Mouse (Mus musculus) central nervous system, embryonic 11.5 days (tissue): ENCODE measurements around the gene Tmem30b. TPM values are rescaled to one million over a fixed set of nuclear protein-coding genes. Genes with fewer than 3 reads are reported as not detected.

Experiments
- polyA plus RNA-seq: library from polyadenylated mRNA; depleted of rRNA; stranded (reverse); fragments of >200 nt; gene quantifications from 2 replicates; pipeline ENCODE4 v1.2.3, GENCODE M21; 2012; rRNA removed

Tmem30b gene
- 0.89 and 3.3 TPM in 2 replicates for polyA plus RNA-seq

GRCm38 (mm10) chr12:73546086-73546711 lies at the start of gene Tmem30b:
Gene Tmem30b (minus strand): TSS chr12:73546392.

DNA sequence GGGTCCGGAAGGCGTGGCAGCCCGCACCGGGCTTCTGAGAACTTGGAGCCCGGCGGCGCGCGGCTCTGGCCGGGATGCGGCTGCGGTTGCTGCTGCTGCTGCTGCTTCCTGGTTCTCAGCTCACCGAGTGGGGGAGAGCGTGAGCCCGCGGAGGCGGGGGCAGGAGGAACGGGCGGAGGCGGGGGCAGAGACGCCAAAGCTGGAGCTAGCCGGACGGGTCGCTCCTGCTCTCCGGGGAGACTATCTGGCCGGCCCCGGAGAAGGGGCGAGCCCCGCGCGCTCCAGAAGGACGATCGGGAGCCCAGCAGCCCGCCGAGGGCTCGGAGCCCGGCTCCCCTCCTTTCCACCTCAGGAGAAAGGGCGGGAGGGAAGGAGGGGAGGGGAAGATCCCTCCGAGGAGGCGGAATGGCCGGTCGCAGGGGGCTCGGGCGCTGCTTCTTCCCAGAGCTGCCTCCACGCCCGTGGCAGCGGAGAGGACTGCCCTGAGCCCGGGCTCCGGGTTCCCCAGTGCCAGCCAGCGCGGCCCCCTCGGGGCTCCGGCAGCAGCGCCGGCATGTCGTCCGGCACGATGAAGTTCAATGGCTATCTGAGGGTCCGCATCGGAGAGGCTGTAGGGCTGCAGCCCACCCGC lies 38.5 kb upstream of the Tmem30b start, which contains the start of gene Prkch:
Gene Prkch, plus strand, starts transcription at position 187 of the 631 bp plus-strand sequence.

Other genes starting within 250 kb of the Tmem30b start
- 4.5 and 5.7 TPM in 2 replicates for gene Prkch, start 38.4 kb upstream of the Tmem30b start, polyA plus RNA-seq